15 mouse cellular contexts compared by ENCODE assay signal in the genomic region with DNA sequence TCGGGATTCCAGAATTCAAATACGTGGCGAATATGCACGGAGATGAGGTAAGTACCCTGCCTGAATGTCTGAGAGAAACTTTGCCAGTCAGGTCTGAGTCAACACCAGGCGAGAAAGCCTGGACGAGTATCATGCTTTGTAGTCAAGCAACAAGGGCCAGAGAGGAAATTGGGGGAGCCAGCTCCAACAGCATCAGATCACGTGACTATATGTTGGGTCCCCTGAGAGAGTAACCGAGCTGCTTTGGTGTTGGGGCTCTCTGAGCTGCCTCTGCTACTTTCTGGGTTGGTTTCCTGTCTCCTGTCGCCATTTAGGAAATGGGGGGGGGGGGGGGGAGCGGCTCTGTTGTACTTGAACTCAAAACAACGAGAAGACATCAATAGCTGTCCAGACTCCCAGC. TPM values are rescaled to one million over a fixed set of nuclear protein-coding genes. Genes with fewer than 3 reads are reported as not detected.
DNase-seq lines count a peak whose midpoint lies in the region; ATAC-seq lines count a peak whose summit lies in the region.
"Had no signal": no experiment of that assay in that cellular context is flagged by ENCODE, and none has a peak within 500 bp of the region (broad histone marks: within the 10 kb centered on the region; RNA-seq: fewer than 3 reads in every experiment).

No protein-coding gene starts in this region.

- H3K27me3 ChIP-seq in heart, embryonic 10.5 days (ENCODE audit: insufficient read depth, poor library complexity, severe bottlenecking) = no peaks in the 10 kb centered on the region
- H3K27me3 ChIP-seq in limb, embryonic 12.5 days = no peaks in the 10 kb centered on the region
- H3K27me3 ChIP-seq in midbrain, embryonic 11.5 days (ENCODE audit: control insufficient read depth, insufficient read depth, low read length) = no peaks in the 10 kb centered on the region
- H3K27me3 ChIP-seq in midbrain, embryonic 10.5 days (ENCODE audit: low read depth, poor library complexity, severe bottlenecking) = no peaks in the 10 kb centered on the region
- H3K27me3 ChIP-seq: lung, embryonic 15.5 days; midbrain, embryonic 13.5 days had no signal

- H3K9ac ChIP-seq in limb, embryonic 12.5 days (replicated peaks) = no peak overlapping the region
- no peak overlapping the region for H3K9ac ChIP-seq in midbrain, embryonic 11.5 days (ENCODE audit: low read length)
- H3K9ac ChIP-seq: lung, embryonic 15.5 days; midbrain, embryonic 13.5 days had no signal

- no peak overlapping the region for H3K27ac ChIP-seq in heart, embryonic 10.5 days
- H3K27ac ChIP-seq in limb, embryonic 12.5 days = peak overlapping the region; percentile 73
- H3K27ac ChIP-seq in midbrain, embryonic 11.5 days (ENCODE audit: low read depth, low read length) = no peak overlapping the region
- H3K27ac ChIP-seq in midbrain, embryonic 10.5 days (replicated peaks) = no peak overlapping the region
- H3K27ac ChIP-seq: lung, embryonic 15.5 days; midbrain, embryonic 13.5 days had no signal

- H3K4me1 ChIP-seq in heart, embryonic 10.5 days = peaks cover 11% of the 10 kb centered on the region
- peaks cover 36% of the 10 kb centered on the region for H3K4me1 ChIP-seq in limb, embryonic 12.5 days (replicated peaks)
- H3K4me1 ChIP-seq in midbrain, embryonic 11.5 days (ENCODE audit: control insufficient read depth, insufficient read depth, low read length) = peaks cover 2% of the 10 kb centered on the region; the same call in 1 of the 2 replicates
- H3K4me1 ChIP-seq in midbrain, embryonic 10.5 days = peaks cover 16% of the 10 kb centered on the region
- H3K4me1 ChIP-seq: midbrain, embryonic 13.5 days had no signal

- no peaks in the 10 kb centered on the region for H3K36me3 ChIP-seq in heart, embryonic 10.5 days
- H3K36me3 ChIP-seq in limb, embryonic 12.5 days = no peaks in the 10 kb centered on the region
- H3K36me3 ChIP-seq in midbrain, embryonic 11.5 days (ENCODE audit: control insufficient read depth, insufficient read depth, low read length) = no peaks in the 10 kb centered on the region
- no peaks in the 10 kb centered on the region for H3K36me3 ChIP-seq in midbrain, embryonic 10.5 days
- H3K36me3 ChIP-seq: lung, embryonic 15.5 days; midbrain, embryonic 13.5 days had no signal

- peak; percentile 44 for DNase-seq in heart, adult 8-10 months (ENCODE audit: low spot score)
- no peak for DNase-seq in heart, embryonic 10.5 days (ENCODE audit: low spot score)
- DNase-seq in thymus, postnatal 14 days = peak; percentile 72
- no peak for DNase-seq in midbrain, embryonic 11.5 days (ENCODE audit: low spot score, missing footprints)
- no peak for DNase-seq in embryo, embryonic 10.5 days (ENCODE audit: low spot score)
- DNase-seq in midbrain, embryonic 10.5 days (ENCODE audit: low spot score) = no peak
- DNase-seq: cerebellum, adult 9-10 months; heart, postnatal 14 days; kidney, adult 9 months; left cerebral cortex, postnatal 4 days had no signal

- 0 out of 2 replicates have a peak overlapping the region, but pooled peaks have one; percentile 6 for H3K4me2 ChIP-seq in limb, embryonic 12.5 days
- H3K4me2 ChIP-seq in midbrain, embryonic 11.5 days = no peak overlapping the region
- H3K4me2 ChIP-seq: lung, embryonic 15.5 days; midbrain, embryonic 13.5 days had no signal

- peak; percentile 92 for ATAC-seq in activated CD4-positive, CD25-positive, alpha-beta regulatory T cell, adult 4 months
- no peak; the same call in 1 of the 2 replicates for ATAC-seq in limb, embryonic 12.5 days (ENCODE audit: insufficient number of reproducible peaks, insufficient read depth, low FRiP score, low TSS enrichment, low read depth)
- ATAC-seq in midbrain, embryonic 11.5 days (ENCODE audit: low FRiP score) = no peak
- ATAC-seq: midbrain, embryonic 13.5 days had no signal

- H3K9me3 ChIP-seq in heart, embryonic 10.5 days = no peaks in the 10 kb centered on the region
- no peaks in the 10 kb centered on the region for H3K9me3 ChIP-seq in limb, embryonic 12.5 days
- no peaks in the 10 kb centered on the region for H3K9me3 ChIP-seq in midbrain, embryonic 11.5 days (ENCODE audit: control insufficient read depth, low read length)
- no peaks in the 10 kb centered on the region for H3K9me3 ChIP-seq in midbrain, embryonic 10.5 days (replicated peaks)
- H3K9me3 ChIP-seq: lung, embryonic 15.5 days; midbrain, embryonic 13.5 days had no signal

- WGBS in heart, embryonic 10.5 days = 57% methylated on average over 11 of the region's 11 CpGs
- 48% methylated on average over 11 of the region's 11 CpGs for WGBS in limb, embryonic 12.5 days
- WGBS in midbrain, embryonic 11.5 days = 70% methylated on average over 11 of the region's 11 CpGs
- WGBS in midbrain, embryonic 10.5 days = 64% methylated on average over 11 of the region's 11 CpGs

- H3K4me3 ChIP-seq in heart, embryonic 10.5 days = no peak overlapping the region
- H3K4me3 ChIP-seq in limb, embryonic 12.5 days (replicated peaks) = no peak overlapping the region
- no peak overlapping the region for H3K4me3 ChIP-seq in midbrain, embryonic 11.5 days (ENCODE audit: low read depth, low read length)
- H3K4me3 ChIP-seq in midbrain, embryonic 10.5 days = no peak overlapping the region
- H3K4me3 ChIP-seq: erythroblast, embryonic 14.5 days; lung, embryonic 15.5 days; midbrain, embryonic 13.5 days had no signal

RNA-seq across cellular contexts. Expression of a gene that starts 30.5 kb away (rescaled TPM):
- 1 to 10 TPM; 2.8 to 3.8 (median 3.4) TPM for total RNA-seq in heart, adult 8-10 months (2022)
- 5.1 and 28.3 TPM in 2 replicates for polyA plus RNA-seq in heart, embryonic 10.5 days (2016; fragmentation: Nextera tagmentation; extraction: Ambion mirVana)
- polyA plus RNA-seq in activated CD4-positive, CD25-positive, alpha-beta regulatory T cell, adult 4 months (2017; shearing (Covaris generic)) = 10 to 100 TPM; 19.3 to 23.3 TPM
- 30.0 and 35.3 TPM in 2 replicates for polyA plus RNA-seq in limb, embryonic 12.5 days (2016; fragmentation: Nextera tagmentation; extraction: Ambion mirVana)
- 5.5 and 6.2 TPM in 2 replicates for polyA plus RNA-seq in midbrain, embryonic 11.5 days (2014; fragmentation: Nextera tagmentation; extraction: Ambion mirVana)
- 5.4 and 6.2 TPM in 2 replicates for polyA plus RNA-seq in midbrain, embryonic 10.5 days (2016; fragmentation: Nextera tagmentation; extraction: Ambion mirVana)
- polyA plus RNA-seq: erythroblast, embryonic 14.5 days had no signal

RNA-seq across cellular contexts. Expression of a gene that starts 50.7 kb away (rescaled TPM):
- total RNA-seq in heart, adult 8-10 months (2022) = 10 to 100 TPM; 47.6 to 55.1 (median 50.9) TPM
- polyA plus RNA-seq in heart, embryonic 10.5 days (2016; fragmentation: Nextera tagmentation; extraction: Ambion mirVana) = 56.4 and 59.3 TPM in 2 replicates
- 10 to 100 TPM; 44.4 to 62.8 TPM for polyA plus RNA-seq in activated CD4-positive, CD25-positive, alpha-beta regulatory T cell, adult 4 months (2017; shearing (Covaris generic))
- polyA plus RNA-seq in limb, embryonic 12.5 days (2016; fragmentation: Nextera tagmentation; extraction: Ambion mirVana) = 57.9 and 59.7 TPM in 2 replicates
- 67.5 and 74.3 TPM in 2 replicates for polyA plus RNA-seq in midbrain, embryonic 11.5 days (2014; fragmentation: Nextera tagmentation; extraction: Ambion mirVana)
- polyA plus RNA-seq in midbrain, embryonic 10.5 days (2016; fragmentation: Nextera tagmentation; extraction: Ambion mirVana) = 60.6 and 66.7 TPM in 2 replicates

Comparison
In these comparisons a context has a peak if more than half of its experiments do, and no peak if none do; other contexts are left out.
1. DNase-seq: peak in heart, adult 8-10 months (single experiment) and thymus, postnatal 14 days (single experiment); none in heart, embryonic 10.5 days (single experiment), midbrain, embryonic 11.5 days (single experiment), embryo, embryonic 10.5 days (single experiment) and midbrain, embryonic 10.5 days (single experiment).